Mouse (Mus musculus): Measurements from ENCODE around the gene Kazald1.
A peak's percentile ranks its signal among the peaks of the same experiment; 100 is the strongest.

Kazald1 gene

DNA sequence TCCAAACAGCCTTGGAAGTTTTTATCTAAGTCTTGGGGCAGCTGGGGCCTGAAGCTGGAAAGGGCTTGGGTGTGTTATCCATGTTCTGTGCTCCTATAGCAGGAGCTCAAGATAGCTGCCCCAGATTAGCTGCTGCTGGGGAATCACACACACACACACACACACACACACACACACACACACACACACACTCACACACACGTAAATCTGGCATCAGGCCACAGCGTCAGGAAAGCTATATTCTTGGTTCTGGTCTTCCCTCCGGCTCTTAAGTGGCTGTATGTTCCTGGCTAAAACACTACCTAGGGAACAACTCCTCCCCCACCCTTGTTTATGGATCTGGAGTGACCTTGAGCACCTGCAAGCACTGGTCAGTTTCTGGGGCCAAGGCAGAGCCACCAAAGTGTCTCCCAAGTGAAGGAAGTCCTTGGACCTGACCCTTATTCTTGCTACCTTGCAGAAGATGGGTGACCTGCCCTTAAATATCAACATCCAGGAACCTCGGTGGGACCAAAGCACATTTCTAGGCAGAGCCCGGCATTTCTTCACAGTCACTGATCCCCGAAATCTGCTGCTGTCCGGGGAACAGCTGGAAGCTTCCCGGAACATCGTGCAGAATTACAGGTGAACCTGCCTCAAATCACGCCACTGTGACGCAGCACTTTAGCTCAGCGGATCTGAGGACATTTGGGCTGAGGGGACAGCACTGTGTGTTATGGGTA is 26.2 kb upstream of the Kazald1 start:
- no peak for DNase-seq

DNA sequence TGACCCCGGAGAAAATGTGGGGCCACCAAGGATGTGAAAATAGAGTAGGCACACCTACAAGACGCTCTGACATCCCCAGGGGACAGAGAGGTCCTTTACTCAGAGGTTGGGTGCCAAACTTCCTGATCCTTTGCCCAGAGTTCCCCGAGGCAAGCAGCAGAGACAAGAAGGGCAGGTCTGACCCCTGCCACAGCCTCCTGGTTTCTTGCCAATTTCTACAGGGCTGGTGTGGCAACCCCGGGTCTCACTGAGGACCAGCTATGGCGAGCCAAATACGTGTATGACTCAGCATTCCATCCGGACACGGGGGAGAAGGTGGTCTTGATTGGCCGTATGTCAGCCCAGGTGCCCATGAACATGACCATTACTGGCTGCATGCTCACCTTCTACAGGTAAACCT is 25.5 kb upstream of the Kazald1 start:
- no peak for DNase-seq

GRCm38 (mm10) chr19:45053451-45053850 is 21.6 kb upstream of the Kazald1 start:
- no peak for DNase-seq

DNA sequence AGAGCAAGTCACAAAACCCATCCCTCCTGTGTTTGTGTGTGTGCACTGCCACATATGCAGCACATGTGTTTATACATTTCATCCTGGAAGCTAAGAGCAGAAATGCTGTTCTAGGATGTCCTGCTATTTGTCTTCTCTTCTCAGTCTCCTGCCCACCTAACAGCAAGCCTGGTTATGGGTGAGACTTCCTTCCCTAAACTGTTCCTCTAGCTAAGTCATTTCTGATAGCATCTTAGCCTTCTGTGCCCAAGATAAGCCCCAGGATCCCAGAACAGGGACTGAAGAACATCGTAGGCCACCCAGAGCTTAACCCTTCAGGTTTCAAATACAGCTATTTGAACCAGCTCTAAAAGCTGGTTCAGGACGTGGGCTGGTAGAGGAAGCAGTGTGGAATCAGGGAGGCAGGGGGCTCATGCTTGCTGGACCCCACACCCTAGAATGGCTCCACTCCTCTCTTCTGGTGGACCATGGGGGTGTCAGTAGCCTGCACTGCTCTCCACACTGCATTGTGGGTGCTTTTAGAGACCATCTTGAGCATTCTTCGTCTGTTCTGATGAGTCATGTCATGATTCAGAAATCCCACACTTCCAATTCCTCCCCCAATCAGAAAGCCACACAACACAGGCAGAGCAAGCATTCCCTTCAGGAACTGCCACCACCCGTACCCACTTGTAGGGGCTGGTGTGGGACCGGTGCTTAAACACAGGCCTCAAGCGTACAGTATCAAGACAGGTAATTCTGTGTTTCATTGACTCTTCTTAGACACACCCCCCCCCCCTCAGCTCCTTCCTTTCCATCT is 19.9 kb upstream of the Kazald1 start:
- no peak for DNase-seq

GRCm38 (mm10) chr19:45056364-45056763 is 18.7 kb upstream of the Kazald1 start:
- DNase-seq = no peak

DNA sequence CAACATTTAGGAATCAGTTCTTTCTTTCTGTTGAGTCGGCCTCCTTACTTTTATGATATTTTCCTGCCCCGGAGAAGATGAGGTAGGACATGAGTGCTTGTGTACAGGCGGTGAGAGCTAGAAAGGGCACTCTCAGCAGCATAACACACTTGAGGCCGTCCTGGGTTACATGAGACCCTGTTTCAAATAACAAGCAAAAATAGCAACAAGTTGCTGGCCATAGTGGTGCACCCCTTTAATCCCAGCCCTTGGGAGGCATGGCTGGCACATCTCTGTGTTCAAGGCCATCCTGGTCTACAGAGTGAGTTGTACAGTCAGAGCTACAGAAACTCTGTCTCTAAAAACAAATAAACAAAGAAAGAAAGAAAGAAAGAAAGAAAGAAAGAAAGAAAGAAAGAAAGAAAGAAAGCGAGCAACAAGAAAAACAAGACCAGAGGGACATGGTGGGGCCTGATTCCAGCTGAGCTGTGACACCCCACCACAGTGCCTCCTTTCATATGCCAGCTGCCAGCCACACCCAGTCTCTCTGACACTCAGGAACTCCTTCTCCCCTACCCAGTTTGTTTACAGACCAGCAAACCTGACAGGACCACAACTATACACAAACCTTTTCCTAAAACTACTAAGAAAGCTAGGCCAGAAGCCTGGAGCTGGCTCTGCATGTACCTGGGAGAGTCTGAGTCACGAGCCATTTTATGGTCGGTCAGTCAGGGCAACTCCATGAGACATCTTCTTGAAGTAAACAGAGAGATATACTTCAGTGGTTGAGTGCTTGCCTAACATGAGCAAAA is 17.9 kb upstream of the Kazald1 start:
- no peak for DNase-seq

GRCm38 (mm10) chr19:45057724-45058112 is 17.3 kb upstream of the Kazald1 start:
- no peak for DNase-seq

GRCm38 (mm10) chr19:45058113-45058839 is 16.8 kb upstream of the Kazald1 start:
- DNase-seq = peak; percentile 91 to 92

DNA sequence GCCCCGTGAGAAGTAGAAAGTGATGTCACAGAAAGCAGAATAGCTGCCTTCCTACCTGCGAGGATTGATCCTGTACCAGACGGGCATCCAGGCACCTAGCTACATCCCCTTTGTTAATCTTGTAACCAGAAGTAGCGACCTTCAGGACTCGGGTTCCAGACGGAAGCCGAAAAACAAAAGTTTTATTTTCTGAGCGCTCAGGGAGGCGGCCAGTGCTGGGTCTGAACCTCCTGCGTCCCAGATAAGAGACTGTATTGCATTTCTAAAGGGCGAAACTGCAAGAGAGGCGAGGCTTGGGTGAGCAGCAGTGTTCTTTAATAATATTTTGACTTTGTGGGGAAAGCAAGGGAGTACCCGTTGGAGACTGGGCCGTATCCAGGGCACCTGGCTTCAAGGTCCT is 16.2 kb upstream of the Kazald1 start:
- DNase-seq = no peak

GRCm38 (mm10) chr19:45063565-45064292 is 11.3 kb upstream of the Kazald1 start:
- peak; percentile 81 to 83 for DNase-seq

GRCm38 (mm10) chr19:45065226-45065625 is 9.8 kb upstream of the Kazald1 start:
- DNase-seq = no peak

DNA sequence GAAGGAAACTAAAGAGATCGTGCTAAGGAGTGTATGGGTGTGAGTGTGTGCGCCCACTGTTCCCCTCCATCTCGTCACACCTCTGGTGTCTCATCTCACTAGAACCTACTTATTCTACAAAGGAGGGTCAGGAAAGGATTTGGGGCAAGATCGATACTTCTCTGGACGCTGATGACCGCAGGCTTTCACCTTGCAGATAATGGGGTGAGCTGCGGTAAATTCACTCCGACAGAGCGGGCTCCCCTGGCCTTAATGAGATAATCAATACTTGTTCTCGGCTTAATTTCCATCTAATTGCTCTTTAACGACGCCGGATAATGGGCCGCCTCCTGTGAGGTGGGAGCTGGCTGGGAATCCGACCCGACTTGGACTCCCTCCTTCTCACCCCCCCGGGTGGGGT is 7.9 kb upstream of the Kazald1 start:
- no peak for DNase-seq

GRCm38 (mm10) chr19:45067758-45068510 is 7.1 kb upstream of the Kazald1 start:
- no peak for DNase-seq

DNA sequence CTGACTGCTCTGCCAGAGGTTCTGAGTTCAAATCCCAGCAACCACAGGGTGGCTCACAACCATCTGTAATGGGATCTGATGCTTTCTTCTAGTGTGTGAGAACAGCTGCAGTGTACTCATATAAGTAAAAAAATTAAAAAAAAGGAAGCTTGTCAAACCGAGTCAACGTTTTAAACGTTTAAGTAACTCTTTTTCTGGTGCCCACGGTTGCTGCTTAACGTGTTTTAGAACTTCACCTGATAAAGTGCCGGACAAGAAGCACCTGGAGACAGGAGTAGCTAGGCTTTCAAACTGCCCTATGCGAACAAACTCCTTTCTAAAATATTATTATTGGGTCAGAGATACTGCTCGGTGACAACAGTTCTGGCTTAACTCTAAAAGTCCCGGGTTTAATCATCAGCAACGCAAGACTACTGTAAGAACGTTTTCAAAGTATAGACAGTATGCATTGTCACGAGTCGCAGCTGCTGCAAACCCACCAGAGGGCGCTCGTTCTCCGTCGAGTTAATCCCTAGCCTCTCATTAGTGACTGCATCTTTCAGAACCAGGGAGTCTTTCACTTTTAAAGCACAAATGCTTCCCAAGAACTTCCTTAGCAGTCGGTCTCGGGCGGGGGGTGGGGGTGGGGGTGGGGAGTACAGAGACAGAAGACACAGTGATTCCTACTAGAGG is 1.0 kb upstream of the Kazald1 start:
- peak; percentile 90 to 92 for DNase-seq

DNA sequence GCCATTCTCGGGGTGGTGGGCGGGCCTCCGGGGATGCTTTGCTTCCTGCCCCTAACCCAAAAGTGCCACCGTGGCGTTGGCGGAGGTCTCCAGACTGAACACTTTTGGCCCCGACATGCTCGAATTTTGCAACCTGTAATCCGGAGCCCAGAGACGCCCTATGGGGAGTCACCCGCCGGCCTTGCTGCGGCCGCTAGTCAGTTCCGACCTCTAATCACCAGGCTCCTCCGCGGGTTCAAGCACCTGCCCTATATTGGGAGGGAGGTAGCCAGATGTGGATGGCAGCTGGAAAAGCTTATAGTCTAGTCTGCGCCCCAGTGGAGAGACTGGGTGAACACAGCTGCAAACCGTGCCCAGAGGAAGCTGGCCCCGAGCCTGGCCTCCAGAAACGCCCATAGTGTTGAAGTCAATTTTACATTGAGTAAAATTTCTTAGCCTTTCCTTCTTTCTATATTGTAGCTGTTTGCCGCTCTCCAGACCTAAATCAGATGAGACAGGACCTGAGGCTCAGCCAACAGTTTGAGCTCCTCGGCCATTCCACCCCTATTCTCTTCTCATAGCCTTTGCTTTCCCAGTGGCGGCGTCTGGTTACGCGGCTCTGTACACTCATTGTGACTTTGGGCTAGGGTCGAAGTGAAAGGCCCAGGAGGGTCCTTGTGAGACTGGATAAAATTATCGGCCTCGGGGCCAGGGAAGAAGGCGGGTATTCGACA is 438 bp downstream of the Kazald1 start:
- DNase-seq = peak; percentile 14 to 19

GRCm38 (mm10) chr19:45076036-45076575 is 1.1 kb downstream of the Kazald1 start:
- DNase-seq = peak in 1 of 2 experiments; percentile 14

- peak; percentile 57 to 67 for DNase-seq
Measured at GRCm38 (mm10) chr19:45076586-45077510, 1.8 kb downstream of the Kazald1 start.

Data from B cell, adult 2 months (primary cell).